Mouse (Mus musculus) forebrain, embryonic 11.5 days (tissue): Measurements from ENCODE around the gene Fam205a1. TPM values are rescaled to one million over a fixed set of nuclear protein-coding genes. Genes with fewer than 3 reads are reported as not detected.
A peak's percentile ranks its signal among the peaks of the same experiment; 100 is the strongest.

Experiments used
- ATAC-seq: fragments of 200-750 bp; cut with Nextera tagmentation; replicated peaks from 2 replicates; pipeline ENCODE4 v1.8.0; 2017; ENCODE audit warnings: moderate TSS enrichment; ENCODE audit not compliant: low FRiP score
- DNase-seq: peaks from one replicate; pipeline ENCODE4 v3.0.0-alpha.2; 2017; ENCODE audit warnings: low spot score
- H3K27ac ChIP-seq: fragments of 300-500 bp; sonication (generic); 2 replicates; pipeline ENCODE4 v1.5.1; 2014; ENCODE audit warnings: low read depth, low read length
- H3K27me3 ChIP-seq: fragments of 300-500 bp; sonication (generic); 2 replicates; pipeline ENCODE4 v1.6.1; 2014; ENCODE audit warnings: mild to moderate bottlenecking, low read length, mixed read lengths; ENCODE audit not compliant: control insufficient read depth, insufficient read depth
- H3K36me3 ChIP-seq: fragments of 300-500 bp; sonication (generic); 2 replicates; pipeline ENCODE4 v1.6.1; 2014; ENCODE audit warnings: mild to moderate bottlenecking, low read length, moderate library complexity, mixed read lengths; ENCODE audit not compliant: control insufficient read depth, insufficient read depth
- H3K4me1 ChIP-seq: fragments of 300-500 bp; sonication (generic); replicated peaks from 2 replicates; pipeline ENCODE4 v1.6.1; 2014; ENCODE audit warnings: low read length, mixed read lengths; ENCODE audit not compliant: control insufficient read depth, insufficient read depth
- H3K4me2 ChIP-seq: fragments of 300-500 bp; sonication (generic); 2 replicates; pipeline ENCODE4 v1.6.1; 2014; ENCODE audit warnings: low read depth, mild to moderate bottlenecking, low read length, moderate library complexity, mixed read lengths; ENCODE audit not compliant: severe bottlenecking
- H3K4me3 ChIP-seq: fragments of 300-500 bp; sonication (generic); 2 replicates; pipeline ENCODE4 v1.5.1; 2014; ENCODE audit warnings: low read depth, low read length
- H3K9ac ChIP-seq: fragments of 300-500 bp; sonication (generic); 2 replicates; pipeline ENCODE4 v1.6.1; 2014; ENCODE audit warnings: low read length
- H3K9me3 ChIP-seq: fragments of 300-500 bp; sonication (generic); 2 replicates; pipeline ENCODE4 v1.6.1; 2016; ENCODE audit warnings: low read length, mixed read lengths; ENCODE audit not compliant: control insufficient read depth
- WGBS: fragments of 180-500 bp; shearing (Covaris S2); extraction: QIAGEN DNeasy Blood & Tissue Kit; methylation state at CpG from one replicate; pipeline ENCODE4 v1.1.7; 2014; 5-methylcytosine and 5-hydroxymethylcytosine counted together
- polyA plus RNA-seq: library from polyadenylated mRNA; unstranded; fragments of >200 nt; fragmentation: Nextera tagmentation; extraction: Ambion mirVana; gene quantifications from 2 replicates; pipeline ENCODE4 v1.2.1, GENCODE M21; 2014

Fam205a1 gene
- polyA plus RNA-seq, 1 experiment from 2014 or later, result 0.28 TPM

DNA sequence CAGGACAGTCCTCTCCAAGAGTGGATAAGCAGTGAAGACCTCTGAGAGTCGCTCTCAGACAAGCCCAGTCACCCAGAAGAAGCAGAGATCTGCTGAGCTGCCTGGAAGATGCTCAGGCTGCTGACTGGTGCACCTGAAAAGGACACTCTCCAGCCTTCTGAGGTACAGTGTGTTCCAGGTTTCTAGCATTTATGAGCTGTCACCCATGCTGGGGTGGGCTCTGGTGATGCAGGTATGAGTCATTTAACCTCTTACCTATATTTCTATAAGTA is 26.9 kb upstream of the Fam205a1 start:
- Histone ChIP-seq H3K4me1 (no peaks in the 10 kb centered on the region), H3K27me3 (no peaks in the 10 kb centered on the region), H3K36me3 (no peaks in the 10 kb centered on the region), H3K4me2 (no peak overlapping the region), H3K9ac (no peak overlapping the region), H3K9me3 (no peaks in the 10 kb centered on the region), H3K4me3 (no peak overlapping the region), H3K27ac (no peak overlapping the region)
- DNase-seq, result no peak
- ATAC-seq, result no peak
- whole genome bisulfite sequencing, result 55% methylated on average over 1 of the region's 1 CpGs

DNA sequence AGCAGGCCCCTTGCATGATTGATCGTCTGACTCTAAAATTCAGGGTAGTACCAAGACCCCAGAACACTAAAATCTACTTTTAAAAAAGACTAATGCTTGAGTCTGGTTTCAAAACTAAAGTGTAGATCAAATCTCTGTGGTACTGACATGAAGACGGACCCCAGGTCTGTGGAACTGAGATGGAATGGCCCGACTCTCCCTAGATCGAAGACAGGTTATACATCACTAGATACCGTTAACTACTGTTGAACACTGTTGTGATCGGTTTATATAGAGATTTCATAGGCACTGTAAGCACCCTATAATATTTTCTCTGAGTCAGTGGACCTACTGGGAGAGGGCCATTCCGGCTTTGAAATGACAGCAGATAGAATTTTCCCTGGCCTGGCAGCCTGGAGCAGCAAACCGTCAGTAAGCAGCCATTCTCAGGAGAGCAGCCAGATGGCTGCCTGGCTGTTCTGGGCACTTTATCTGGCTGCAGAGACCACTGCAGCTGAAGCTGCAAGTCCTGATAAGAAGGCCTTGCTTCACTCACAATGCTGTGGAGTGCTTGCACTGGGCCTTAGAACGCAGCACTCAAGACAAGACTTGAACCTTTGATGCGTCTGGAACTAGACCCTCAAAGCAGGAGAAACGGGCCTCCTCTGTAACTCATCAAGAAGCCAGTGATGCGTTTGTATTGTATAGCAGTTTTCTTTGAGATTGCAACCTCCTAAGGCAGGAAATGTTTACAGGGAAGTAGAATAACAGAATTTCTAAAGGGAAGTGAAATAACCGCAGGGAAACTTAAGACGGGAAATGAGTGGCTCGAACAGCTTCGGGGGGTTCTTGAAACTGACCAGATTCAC is 26.4 kb upstream of the Fam205a1 start:
- no peaks in the 10 kb centered on the region for H3K36me3 ChIP-seq
- H3K27me3 ChIP-seq, result no peaks in the 10 kb centered on the region
- no peaks in the 10 kb centered on the region for H3K9me3 ChIP-seq
- H3K9ac ChIP-seq, result no peak overlapping the region
- no peak overlapping the region for H3K4me2 ChIP-seq
- ATAC-seq, result no peak
- 89% methylated on average over 16 of the region's 16 CpGs for WGBS
- no peaks in the 10 kb centered on the region for H3K4me1 ChIP-seq
- H3K4me3 ChIP-seq, result no peak overlapping the region
- H3K27ac ChIP-seq, result no peak overlapping the region
- DNase-seq, result no peak

DNA sequence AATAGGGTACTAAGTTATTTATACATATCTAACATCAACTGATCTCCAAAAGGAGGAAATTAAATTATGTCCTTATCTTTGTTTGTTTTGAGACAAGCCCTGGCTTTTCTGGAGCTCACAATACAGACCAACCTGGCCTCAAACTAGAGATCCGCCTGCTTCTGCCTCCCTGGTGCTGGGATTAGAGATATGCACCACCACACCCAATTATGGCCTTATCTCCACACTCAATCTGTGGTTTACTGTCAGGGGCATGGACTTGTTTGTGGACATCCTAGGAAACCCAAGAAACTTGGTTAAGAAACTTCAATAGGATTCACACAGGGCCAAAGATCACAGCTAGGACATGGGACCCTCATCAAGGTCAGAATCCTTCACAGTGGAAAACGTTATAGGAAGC is 24.0 kb upstream of the Fam205a1 start:
- Histone ChIP-seq H3K27ac (no peak overlapping the region), H3K36me3 (no peaks in the 10 kb centered on the region), H3K4me1 (no peaks in the 10 kb centered on the region), H3K4me3 (no peak overlapping the region), H3K9ac (no peak overlapping the region), H3K27me3 (no peaks in the 10 kb centered on the region), H3K4me2 (no peak overlapping the region), H3K9me3 (no peaks in the 10 kb centered on the region)
- WGBS, result 84% methylated on average over 2 of the region's 2 CpGs
- DNase-seq (no peak), ATAC-seq (no peak)

DNA sequence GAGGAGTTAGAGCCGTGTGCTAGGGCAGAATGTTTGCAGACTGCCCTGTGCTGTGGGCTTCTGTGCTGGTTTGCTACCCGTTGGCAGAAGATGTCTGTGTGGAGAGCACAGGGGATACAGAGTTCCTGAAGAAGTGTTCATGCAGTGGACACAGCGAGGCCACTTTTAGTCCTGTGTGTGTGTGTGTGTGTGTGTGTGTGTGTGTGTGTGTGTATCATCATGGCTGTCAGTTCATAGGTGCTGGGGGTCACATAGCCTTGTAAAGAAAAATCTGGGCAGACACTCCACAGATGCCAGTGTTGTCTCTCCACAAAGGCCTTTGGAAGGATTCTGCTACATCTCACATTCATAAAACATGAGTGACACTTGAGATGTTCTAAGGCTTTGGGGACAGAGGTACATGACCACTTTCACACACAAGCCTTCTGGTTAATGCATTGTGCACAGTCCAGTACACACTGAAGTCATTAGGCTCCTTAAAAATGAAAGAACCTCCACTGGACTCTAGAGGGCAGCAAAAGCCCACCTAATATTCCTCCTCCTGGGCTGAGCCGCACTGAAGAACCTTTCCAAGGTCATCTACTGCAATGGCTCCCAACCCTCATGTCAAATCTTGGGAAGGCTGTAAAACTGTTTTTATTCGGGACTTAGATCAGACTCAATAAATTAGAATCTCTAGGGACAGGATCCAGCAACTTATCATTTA is 23.1 kb upstream of the Fam205a1 start:
- Histone ChIP-seq H3K36me3 (no peaks in the 10 kb centered on the region), H3K27ac (no peak overlapping the region), H3K27me3 (no peaks in the 10 kb centered on the region), H3K4me2 (no peak overlapping the region), H3K9ac (no peak overlapping the region), H3K4me1 (no peaks in the 10 kb centered on the region), H3K4me3 (no peak overlapping the region), H3K9me3 (no peaks in the 10 kb centered on the region)
- 40% methylated on average over 5 of the region's 5 CpGs for WGBS
- ATAC-seq (peak; percentile 76), DNase-seq (peak; percentile 74)

DNA sequence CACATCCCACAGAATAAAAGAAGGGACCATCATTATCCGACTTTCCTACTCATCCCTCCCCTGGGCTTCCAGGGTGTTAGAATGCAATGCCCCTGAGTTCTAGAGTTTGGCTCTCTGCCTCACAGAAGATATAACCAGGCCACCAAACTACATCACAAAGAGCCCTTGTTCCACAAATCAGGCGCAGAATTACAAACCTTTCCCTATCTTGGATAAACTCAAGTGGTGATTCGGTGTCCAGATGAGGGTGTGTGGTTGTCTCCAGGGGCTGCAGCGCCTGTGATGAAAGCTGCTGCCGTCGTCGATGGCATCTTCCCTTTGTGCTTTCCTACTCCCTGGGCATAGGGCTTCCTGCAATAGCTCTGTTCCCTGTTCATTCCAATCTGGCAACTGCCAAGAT is 20.4 kb upstream of the Fam205a1 start, which contains the start of gene Fam205c:
TSS of gene Fam205c (minus strand) at position 101 of the 400 bp plus-strand sequence.
- no peaks in the 10 kb centered on the region for H3K4me1 ChIP-seq
- H3K9ac ChIP-seq, result no peak within 1 kb of the TSS
- ATAC-seq (no peak), DNase-seq (no peak)
- 88% methylated on average over 7 of the region's 7 CpGs for WGBS
- no peaks in the 10 kb centered on the region for H3K27me3 ChIP-seq
- no peak within 1 kb of the TSS for H3K4me3 ChIP-seq
- H3K4me2 ChIP-seq, result no peak within 1 kb of the TSS
- no peaks in the 10 kb centered on the region for H3K9me3 ChIP-seq
- no peaks in the 10 kb centered on the region for H3K36me3 ChIP-seq
- H3K27ac ChIP-seq, result no peak within 1 kb of the TSS

DNA sequence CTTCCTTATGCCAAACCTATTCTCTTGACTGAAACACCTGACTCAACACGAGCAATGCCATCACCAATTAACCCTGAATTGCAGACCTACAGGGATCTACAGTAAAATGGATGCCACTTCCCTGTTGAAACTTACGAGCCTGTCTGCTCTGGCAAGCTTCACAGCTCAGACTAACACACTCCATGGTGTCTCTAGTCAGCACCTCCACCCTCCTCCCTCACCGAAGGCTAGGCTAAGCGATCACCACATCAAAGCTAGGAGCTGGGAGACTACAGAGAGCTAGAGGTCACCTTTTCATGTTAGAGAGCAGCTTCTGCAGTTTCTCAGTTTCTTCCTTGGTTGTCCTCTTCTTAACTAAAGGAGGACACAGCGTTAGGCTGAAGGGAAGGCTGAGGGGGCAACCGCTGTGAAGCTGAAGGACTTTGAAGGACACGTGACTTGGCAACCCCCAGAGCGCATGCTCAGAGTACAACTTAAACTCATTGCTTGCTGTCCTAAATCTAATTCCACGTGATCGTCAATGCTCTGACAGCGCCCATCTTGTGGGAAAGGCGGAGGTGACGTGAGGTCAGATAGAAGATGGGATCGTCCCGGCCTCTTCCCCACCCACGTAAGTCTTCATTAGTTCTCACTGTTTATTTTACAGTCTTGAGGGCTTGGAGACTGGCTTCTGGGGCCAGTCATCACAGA is 19.2 kb upstream of the Fam205a1 start:
- no peak for ATAC-seq
- DNase-seq, result no peak
- H3K9ac ChIP-seq, result no peak overlapping the region
- H3K4me2 ChIP-seq, result no peak overlapping the region
- H3K4me3 ChIP-seq, result no peak overlapping the region
- 93% methylated on average over 16 of the region's 16 CpGs for WGBS
- no peaks in the 10 kb centered on the region for H3K4me1 ChIP-seq
- H3K27ac ChIP-seq, result no peak overlapping the region
- H3K36me3 ChIP-seq, result no peaks in the 10 kb centered on the region
- H3K9me3 ChIP-seq, result no peaks in the 10 kb centered on the region
- no peaks in the 10 kb centered on the region for H3K27me3 ChIP-seq

DNA sequence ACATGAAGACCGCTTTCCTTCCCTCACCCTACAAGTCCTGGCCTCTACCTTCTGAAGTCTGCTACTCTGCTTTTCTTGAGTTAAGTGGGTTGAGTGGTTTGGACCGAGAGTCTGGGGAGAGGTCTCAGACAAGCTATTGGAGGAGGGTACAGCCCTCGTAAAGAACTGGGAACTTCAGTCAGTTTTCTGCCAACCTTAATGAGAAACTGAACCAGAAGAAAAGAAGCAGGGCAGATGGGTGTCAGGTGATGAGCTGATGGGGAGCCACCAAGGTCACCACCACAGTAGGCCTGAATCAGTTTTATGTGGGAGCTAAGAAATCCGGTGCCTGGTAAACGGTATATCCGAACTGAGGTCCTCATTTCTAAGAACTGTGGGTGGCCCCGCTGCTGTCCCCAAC is 18.5 kb upstream of the Fam205a1 start:
- WGBS, result 95% methylated on average over 7 of the region's 7 CpGs
- Histone ChIP-seq H3K9me3 (no peaks in the 10 kb centered on the region), H3K36me3 (no peaks in the 10 kb centered on the region), H3K4me1 (no peaks in the 10 kb centered on the region), H3K27me3 (no peaks in the 10 kb centered on the region), H3K9ac (no peak overlapping the region), H3K4me3 (no peak overlapping the region), H3K27ac (no peak overlapping the region), H3K4me2 (no peak overlapping the region)
- ATAC-seq, result no peak
- DNase-seq, result no peak

DNA sequence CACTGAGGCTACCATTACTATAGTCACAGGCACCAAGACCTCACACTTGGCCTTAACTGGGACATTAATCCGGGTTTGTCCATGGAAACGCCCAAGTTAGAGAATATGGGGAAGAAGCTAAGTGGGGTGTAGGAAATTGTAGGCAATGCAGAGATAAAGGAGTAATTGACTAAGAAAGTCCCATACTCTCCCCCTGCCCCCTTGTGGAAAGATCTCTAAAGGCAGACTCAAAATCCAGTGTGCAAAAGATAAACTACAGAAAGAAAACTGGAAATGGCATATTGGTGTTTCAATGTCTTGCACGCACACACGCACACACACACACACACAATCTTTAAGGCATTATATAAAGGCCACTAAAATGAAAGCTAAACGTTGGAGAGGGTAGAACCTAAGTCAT is 17.1 kb upstream of the Fam205a1 start:
- DNase-seq, result no peak
- H3K36me3 ChIP-seq, result no peaks in the 10 kb centered on the region
- H3K4me1 ChIP-seq, result no peaks in the 10 kb centered on the region
- no peak overlapping the region for H3K4me3 ChIP-seq
- H3K27me3 ChIP-seq, result no peaks in the 10 kb centered on the region
- no peak for ATAC-seq
- H3K9me3 ChIP-seq, result no peaks in the 10 kb centered on the region
- no peak overlapping the region for H3K27ac ChIP-seq
- WGBS, result 81% methylated on average over 5 of the region's 5 CpGs
- no peak overlapping the region for H3K9ac ChIP-seq
- H3K4me2 ChIP-seq, result no peak overlapping the region
